Mouse (Mus musculus): ENCODE measurements around the gene Krt84. TPM values are rescaled to one million over a fixed set of nuclear protein-coding genes. Genes with fewer than 3 reads are reported as not detected.

Gene Krt84
- polyA plus RNA-seq, 1 experiment from 2014 or later = not detected

DNA sequence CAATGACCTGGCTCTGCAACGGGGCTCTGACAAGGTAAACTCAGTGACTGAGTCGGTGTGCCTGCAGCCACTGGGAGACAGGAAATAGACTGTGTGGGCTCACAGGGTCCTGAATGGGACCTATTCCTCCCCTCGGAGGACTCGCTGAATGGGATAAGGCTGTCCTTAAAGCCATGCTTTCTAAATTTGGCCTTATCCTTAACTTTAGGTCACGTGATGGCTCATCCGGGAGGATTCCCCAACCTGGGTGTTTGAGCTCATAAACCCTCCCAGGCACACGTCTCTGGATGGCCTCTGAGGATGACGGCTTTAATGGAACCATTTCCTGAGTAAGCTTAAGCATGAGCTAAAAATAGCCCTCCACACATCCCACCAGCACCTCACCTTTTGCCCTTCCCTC is 39.9 kb downstream of the Krt84 start:
- ATAC-seq (ENCODE audit: low FRiP score) = no peak
- H3K4me1 ChIP-seq = no peaks in the 10 kb centered on the region
- H3K27ac ChIP-seq = no peak overlapping the region
- no peak overlapping the region for H3K4me2 ChIP-seq (replicated peaks)
- WGBS = 72% methylated on average over 8 of the region's 8 CpGs
- H3K27me3 ChIP-seq = 0 out of 2 replicates have a peak, but pooled peaks cover 4% of the 10 kb centered on the region
- no peaks in the 10 kb centered on the region for H3K36me3 ChIP-seq
- no peak overlapping the region for H3K4me3 ChIP-seq
- no peaks in the 10 kb centered on the region for H3K9me3 ChIP-seq (replicated peaks)
- no peak overlapping the region for H3K9ac ChIP-seq

GRCm38 (mm10) chr15:101491431-101491830 is 41.2 kb downstream of the Krt84 start, which contains the start of gene Krt83:
Krt83 (minus strand) TSS chr15:101491512.
- Histone ChIP-seq H3K4me1 (no peaks in the 10 kb centered on the region), H3K4me2 (replicated peaks) (no peak within 1 kb of the TSS), H3K4me3 (no peak within 1 kb of the TSS), H3K27ac (no peak within 1 kb of the TSS), H3K9me3 (replicated peaks) (no peaks in the 10 kb centered on the region), H3K36me3 (no peaks in the 10 kb centered on the region), H3K27me3 (0 out of 2 replicates have a peak, but pooled peaks cover 4% of the 10 kb centered on the region), H3K9ac (no peak within 1 kb of the TSS)
- no peak for ATAC-seq (ENCODE audit: low FRiP score)
- WGBS = 69% methylated on average over 6 of the region's 6 CpGs

- Histone ChIP-seq H3K27ac (no peak overlapping the region), H3K27me3 (no peaks in the 10 kb centered on the region), H3K4me1 (peaks cover 4% of the 10 kb centered on the region; the same call in 1 of the 2 replicates), H3K9me3 (replicated peaks) (no peaks in the 10 kb centered on the region), H3K4me2 (replicated peaks) (no peak overlapping the region), H3K36me3 (no peaks in the 10 kb centered on the region), H3K4me3 (no peak overlapping the region), H3K9ac (no peak overlapping the region)
- no peak for ATAC-seq (ENCODE audit: low FRiP score)
- 88% methylated on average over 11 of the region's 11 CpGs for WGBS
These were observed 46.5 kb downstream of the Krt84 start for GRCm38 (mm10) chr15:101485911-101486635.

GRCm38 (mm10) chr15:101484939-101485338 is 47.7 kb downstream of the Krt84 start:
- Histone ChIP-seq H3K4me2 (replicated peaks) (no peak overlapping the region), H3K36me3 (no peaks in the 10 kb centered on the region), H3K4me3 (no peak overlapping the region), H3K9me3 (replicated peaks) (no peaks in the 10 kb centered on the region), H3K27ac (no peak overlapping the region), H3K27me3 (no peaks in the 10 kb centered on the region), H3K9ac (no peak overlapping the region), H3K4me1 (peaks cover 4% of the 10 kb centered on the region; the same call in 1 of the 2 replicates)
- ATAC-seq (ENCODE audit: low FRiP score) = no peak
- 71% methylated on average over 1 of the region's 1 CpGs for WGBS

DNA sequence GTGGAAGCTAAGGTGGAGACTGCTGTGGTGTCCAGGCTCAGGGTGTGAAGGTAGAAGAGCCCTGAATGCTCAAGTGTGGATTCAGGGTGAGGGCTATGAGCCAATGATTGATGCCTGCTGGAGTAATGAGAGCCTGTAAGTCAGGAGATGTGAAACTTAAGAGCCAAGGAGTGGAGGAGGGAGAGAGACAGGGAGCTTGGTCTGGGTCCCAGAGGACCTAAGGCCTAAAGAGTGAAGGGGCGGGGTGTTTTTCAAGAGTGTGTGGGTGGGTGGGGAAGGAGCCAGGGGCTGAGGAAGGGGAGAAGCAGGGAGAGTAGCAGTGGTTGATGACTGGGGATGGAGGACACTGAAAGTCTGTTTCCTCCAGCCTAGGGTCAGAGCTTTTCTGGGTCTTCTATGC is 49.0 kb downstream of the Krt84 start:
- ATAC-seq (ENCODE audit: low FRiP score) = no peak
- no peak overlapping the region for H3K9ac ChIP-seq
- H3K27ac ChIP-seq = no peak overlapping the region
- 85% methylated on average over 1 of the region's 1 CpGs for WGBS
- H3K4me3 ChIP-seq = no peak overlapping the region
- no peaks in the 10 kb centered on the region for H3K36me3 ChIP-seq
- H3K4me2 ChIP-seq (replicated peaks) = no peak overlapping the region
- no peaks in the 10 kb centered on the region for H3K9me3 ChIP-seq (replicated peaks)
- H3K4me1 ChIP-seq = peaks cover 13% of the 10 kb centered on the region
- H3K27me3 ChIP-seq = 0 out of 2 replicates have a peak, but pooled peaks cover 4% of the 10 kb centered on the region

DNA sequence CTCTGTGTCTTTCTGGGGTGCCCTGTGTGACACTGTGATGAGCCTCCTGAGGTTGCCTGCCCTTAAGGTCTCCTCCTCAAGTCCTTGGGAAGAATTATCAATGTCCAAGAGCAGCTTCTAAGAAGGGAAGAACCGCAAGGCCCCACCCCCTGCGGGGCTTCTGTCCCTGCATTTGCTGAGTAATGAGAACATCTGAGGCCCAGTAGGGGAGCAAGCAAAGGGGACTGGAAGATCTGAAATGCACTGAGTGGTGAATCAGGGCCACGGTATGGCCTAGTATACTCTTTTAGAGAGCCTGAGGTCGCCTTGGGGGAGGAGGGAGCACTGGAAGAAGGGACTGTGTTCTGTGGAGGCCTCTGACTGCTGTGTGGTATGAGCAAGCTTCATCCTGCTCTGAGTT is 50.6 kb downstream of the Krt84 start:
- peaks cover 13% of the 10 kb centered on the region for H3K4me1 ChIP-seq
- no peak overlapping the region for H3K4me2 ChIP-seq (replicated peaks)
- 50% methylated on average over 4 of the region's 4 CpGs for WGBS
- no peaks in the 10 kb centered on the region for H3K9me3 ChIP-seq (replicated peaks)
- H3K27ac ChIP-seq = no peak overlapping the region
- no peak overlapping the region for H3K4me3 ChIP-seq
- H3K36me3 ChIP-seq = no peaks in the 10 kb centered on the region
- 0 out of 2 replicates have a peak, but pooled peaks cover 7% of the 10 kb centered on the region for H3K27me3 ChIP-seq
- H3K9ac ChIP-seq = no peak overlapping the region
- ATAC-seq (ENCODE audit: low FRiP score) = no peak

DNA sequence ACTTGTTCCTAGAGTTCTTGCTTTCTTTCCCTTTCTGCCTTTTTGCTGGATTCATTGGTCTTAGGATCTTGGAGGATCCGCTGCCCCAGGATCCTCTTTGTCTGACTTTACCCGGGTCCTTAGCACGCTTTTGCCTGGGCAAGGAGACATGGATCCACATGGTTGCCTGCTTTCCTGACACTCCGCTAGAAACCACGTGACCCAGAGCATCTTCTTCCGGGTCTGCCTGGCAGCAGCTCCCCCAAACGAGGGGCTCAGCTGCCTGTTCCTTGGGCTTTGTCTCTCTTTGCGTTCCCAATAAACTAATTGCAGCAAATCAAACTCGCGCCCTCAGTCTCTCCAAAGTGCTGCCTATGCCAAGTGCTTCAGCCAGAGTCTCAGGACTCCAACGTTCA is 53.0 kb downstream of the Krt84 start:
- H3K4me1 ChIP-seq = peaks cover 9% of the 10 kb centered on the region
- H3K9ac ChIP-seq = peak overlapping the region; percentile 49; the same call in 1 of the 2 replicates
- H3K36me3 ChIP-seq = no peaks in the 10 kb centered on the region
- WGBS = 27% methylated on average over 11 of the region's 11 CpGs
- H3K4me3 ChIP-seq = peak overlapping the region; percentile 19
- ATAC-seq (ENCODE audit: low FRiP score) = no peak
- H3K27me3 ChIP-seq = 0 out of 2 replicates have a peak, but pooled peaks cover 7% of the 10 kb centered on the region
- peak overlapping the region; percentile 62 for H3K4me2 ChIP-seq (replicated peaks)
- H3K27ac ChIP-seq = no peak overlapping the region
- H3K9me3 ChIP-seq (replicated peaks) = no peaks in the 10 kb centered on the region

- Histone ChIP-seq H3K4me2 (replicated peaks) (peak overlapping the region; percentile 62), H3K36me3 (no peaks in the 10 kb centered on the region), H3K27me3 (0 out of 2 replicates have a peak, but pooled peaks cover 7% of the 10 kb centered on the region), H3K9ac (peak overlapping the region; percentile 49; the same call in 1 of the 2 replicates), H3K4me1 (peaks cover 9% of the 10 kb centered on the region), H3K9me3 (replicated peaks) (no peaks in the 10 kb centered on the region), H3K27ac (no peak overlapping the region), H3K4me3 (peak overlapping the region; percentile 19)
- WGBS = 10% methylated on average over 31 of the region's 31 CpGs
- peak; percentile 43; the same call in 1 of the 2 replicates for ATAC-seq (ENCODE audit: low FRiP score)
These were observed 53.5 kb downstream of the Krt84 start for GRCm38 (mm10) chr15:101479007-101479665.

Small RNA genes lying within 50 kb of the gene (microRNA-seq; reads per million reads assigned to microRNA genes)
- not detected for gene Gm44393
- not detected for gene Gm44460

Other genes starting within 250 kb of the Krt84 start
- gene Atg101, start 248.5 kb downstream of the Krt84 start, polyA plus RNA-seq (2016; fragmentation: Nextera tagmentation; extraction: Ambion mirVana) = 62.0 and 66.5 TPM in 2 replicates
- gene 6030408B16Rik, start 239.6 kb downstream of the Krt84 start, polyA plus RNA-seq (2016; fragmentation: Nextera tagmentation; extraction: Ambion mirVana) = 0.31 and 0.87 TPM in 2 replicates
- gene Krt80, start 162.7 kb downstream of the Krt84 start, polyA plus RNA-seq (2016; fragmentation: Nextera tagmentation; extraction: Ambion mirVana) = 0.14 and 0.21 TPM in 2 replicates
- gene Krt7, start 121.8 kb downstream of the Krt84 start, polyA plus RNA-seq (2016; fragmentation: Nextera tagmentation; extraction: Ambion mirVana) = 8.8 and 10.5 TPM in 2 replicates
- gene Krt87, start 94.0 kb downstream of the Krt84 start, polyA plus RNA-seq (2016; fragmentation: Nextera tagmentation; extraction: Ambion mirVana) = 0.39 and 0.48 TPM in 2 replicates
- not detected in 2 replicates for gene Krt88, start 85.1 kb downstream of the Krt84 start, polyA plus RNA-seq (2016; fragmentation: Nextera tagmentation; extraction: Ambion mirVana)
- gene Krt81, start 69.1 kb downstream of the Krt84 start, polyA plus RNA-seq (2016; fragmentation: Nextera tagmentation; extraction: Ambion mirVana) = not detected in 2 replicates
- not detected in 2 replicates for gene Krt86, start 59.3 kb downstream of the Krt84 start, polyA plus RNA-seq (2016; fragmentation: Nextera tagmentation; extraction: Ambion mirVana)
- not detected in 2 replicates for gene Krt83, start 41.3 kb downstream of the Krt84 start, polyA plus RNA-seq (2016; fragmentation: Nextera tagmentation; extraction: Ambion mirVana)
- gene Gm49425, start 15.6 kb downstream of the Krt84 start, polyA plus RNA-seq (2016; fragmentation: Nextera tagmentation; extraction: Ambion mirVana) = not detected in 2 replicates
- not detected in 2 replicates for gene Krt82, start 17.8 kb upstream of the Krt84 start, polyA plus RNA-seq (2016; fragmentation: Nextera tagmentation; extraction: Ambion mirVana)
- 0.14 and 0.30 TPM in 2 replicates for gene Krt90, start 30.1 kb upstream of the Krt84 start, polyA plus RNA-seq (2016; fragmentation: Nextera tagmentation; extraction: Ambion mirVana)
- gene Krt75, start 41.1 kb upstream of the Krt84 start, polyA plus RNA-seq (2016; fragmentation: Nextera tagmentation; extraction: Ambion mirVana) = 0.08 and 0.18 TPM in 2 replicates
- gene Gm5414, start 95.4 kb upstream of the Krt84 start, polyA plus RNA-seq (2016; fragmentation: Nextera tagmentation; extraction: Ambion mirVana) = not detected in 2 replicates
- not detected in 2 replicates for gene Gm5478, start 114.6 kb upstream of the Krt84 start, polyA plus RNA-seq (2016; fragmentation: Nextera tagmentation; extraction: Ambion mirVana)
- not detected in 2 replicates for gene Krt6b, start 147.5 kb upstream of the Krt84 start, polyA plus RNA-seq (2016; fragmentation: Nextera tagmentation; extraction: Ambion mirVana)
- gene Krt6a, start 161.5 kb upstream of the Krt84 start, polyA plus RNA-seq (2016; fragmentation: Nextera tagmentation; extraction: Ambion mirVana) = not detected in 2 replicates
- gene Krt5, start 180.1 kb upstream of the Krt84 start, polyA plus RNA-seq (2016; fragmentation: Nextera tagmentation; extraction: Ambion mirVana) = 14.1 and 16.6 TPM in 2 replicates
- gene Krt71, start 210.3 kb upstream of the Krt84 start, polyA plus RNA-seq (2016; fragmentation: Nextera tagmentation; extraction: Ambion mirVana) = not detected in 2 replicates

All from hindbrain, embryonic 12.5 days (tissue).